Mouse (Mus musculus): ENCODE data around the gene Dand5.

Dand5 gene

GRCm38 (mm10) chr8:84785756-84786677, 36.6 kb downstream of the Dand5 start:
- CTCF ChIA-PET = no interaction called here

GRCm38 (mm10) chr8:84785506-84785755, 37.2 kb downstream of the Dand5 start:
- CTCF ChIA-PET = no interaction called here

GRCm38 (mm10) chr8:84784681-84785505, 37.7 kb downstream of the Dand5 start:
- CTCF ChIA-PET = no interaction called here

GRCm38 (mm10) chr8:84783919-84784581, 38.6 kb downstream of the Dand5 start:
- CTCF ChIA-PET = no interaction called here

GRCm38 (mm10) chr8:84783198-84783918, 39.3 kb downstream of the Dand5 start:
- CTCF ChIA-PET = no interaction called here

GRCm38 (mm10) chr8:84782680-84783079, 39.9 kb downstream of the Dand5 start:
- CTCF ChIA-PET = no interaction called here

GRCm38 (mm10) chr8:84781686-84782505, 40.7 kb downstream of the Dand5 start:
- CTCF ChIA-PET = no interaction called here

- CTCF ChIA-PET = interaction anchor here (0.7 to 0.8 kb wide), 2 partner anchors 27 to 57 kb away, joined by 3 to 6 read pairs; no protein-coding TSS in a partner anchor
Measured at GRCm38 (mm10) chr8:84780949-84781680, 41.5 kb downstream of the Dand5 start.

- CTCF ChIA-PET = no interaction called here
Measured at GRCm38 (mm10) chr8:84780225-84780555, 42.4 kb downstream of the Dand5 start.

- CTCF ChIA-PET = no interaction called here
Measured at GRCm38 (mm10) chr8:84779519-84780224, 43.0 kb downstream of the Dand5 start.

- CTCF ChIA-PET = no interaction called here
Measured at GRCm38 (mm10) chr8:84778638-84779380, 43.8 kb downstream of the Dand5 start.

- CTCF ChIA-PET = no interaction called here
Measured at GRCm38 (mm10) chr8:84777899-84778637, 44.6 kb downstream of the Dand5 start.

- CTCF ChIA-PET = no interaction called here
Measured at GRCm38 (mm10) chr8:84776569-84776968, 46.1 kb downstream of the Dand5 start.

GRCm38 (mm10) chr8:84775621-84776113, 47.0 kb downstream of the Dand5 start:
- CTCF ChIA-PET = no interaction called here

GRCm38 (mm10) chr8:84775105-84775591, 47.5 kb downstream of the Dand5 start:
- CTCF ChIA-PET = no interaction called here

- CTCF ChIA-PET = no interaction called here
Measured at GRCm38 (mm10) chr8:84774473-84774911, 48.1 kb downstream of the Dand5 start.

- CTCF ChIA-PET = no interaction called here
Measured at GRCm38 (mm10) chr8:84773833-84774232, 48.8 kb downstream of the Dand5 start.

GRCm38 (mm10) chr8:84773304-84773703, 49.3 kb downstream of the Dand5 start:
- CTCF ChIA-PET = no interaction called here
